In the genomic region with DNA sequence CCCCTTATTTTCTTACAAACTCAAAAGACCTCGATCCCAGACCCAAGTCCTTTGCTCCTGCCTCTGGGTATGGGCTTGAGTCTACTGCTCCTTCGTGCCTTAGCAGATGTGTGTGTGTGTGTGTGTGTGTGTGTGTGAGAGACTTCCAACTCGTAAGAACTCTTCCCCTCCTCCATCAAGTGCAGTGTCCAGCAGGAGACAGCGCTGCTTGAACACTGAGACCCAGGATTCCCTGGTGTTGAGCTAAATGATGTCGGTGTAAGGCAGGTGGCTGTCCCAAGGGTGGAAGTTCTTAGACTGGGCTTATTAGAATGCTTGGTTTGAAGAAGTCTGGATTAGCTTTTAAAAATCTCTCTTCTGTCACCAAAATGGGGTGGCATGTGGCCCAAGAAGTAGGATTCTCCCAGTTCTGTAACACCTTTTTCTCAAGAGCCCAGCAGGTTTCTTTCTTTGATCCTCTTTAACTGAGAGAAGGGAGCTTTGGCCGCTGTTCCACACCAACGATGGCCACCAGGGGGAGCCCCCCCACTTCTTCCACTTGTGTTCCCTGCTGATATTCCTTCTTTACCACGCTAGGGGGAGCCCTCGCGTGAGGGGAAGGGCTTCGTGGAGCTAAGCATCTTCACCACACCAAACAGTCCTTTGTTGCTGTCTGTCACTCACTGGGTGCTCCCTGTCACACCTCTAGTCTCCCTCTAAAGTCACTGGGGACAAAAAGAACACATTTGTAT, we compare ENCODE assay signal across 8 mouse cellular contexts. TPM values are rescaled to one million over a fixed set of nuclear protein-coding genes. Genes with fewer than 3 reads are reported as not detected.
DNase-seq lines count a peak whose midpoint lies in the region; ATAC-seq and TF ChIP-seq lines count a peak whose summit lies in the region.

No protein-coding gene starts in this region.

- DNase-seq in c-Kit-positive CD71-negative TER-119-negative erythroid progenitor cells, embryonic 14.5 days (ENCODE audit: low read depth), result peak; percentile 91
- peak; percentile 86 for DNase-seq in heart, postnatal 4 days
- peak; percentile 61 to 79 for DNase-seq in layer of hippocampus, adult 18-20 months (ENCODE audit: low spot score in 2 of 2)
- DNase-seq in lung, embryonic 14.5 days, result peak; percentile 94
- peak; percentile 69 for DNase-seq in ovary, postnatal 10 days (ENCODE audit: low spot score)
- DNase-seq in thymus, adult 2 months, result peak; percentile 85

- H3K27ac ChIP-seq in ES-Bruce4 (ENCODE audit: insufficient read depth, low read length), result no peak overlapping the region
- no peak overlapping the region for H3K27ac ChIP-seq in forebrain, embryonic 12.5 days
- no peak overlapping the region for H3K27ac ChIP-seq in lung, embryonic 14.5 days (ENCODE audit: low read depth)
- no peak overlapping the region for H3K27ac ChIP-seq in thymus, adult 2 months (ENCODE audit: control insufficient read depth, insufficient read depth, low read length)

- no peak for TF ChIP-seq POLR2A in ES-Bruce4 (IDR thresholded peaks at IDR 0.05; ENCODE audit: insufficient read depth, low read length)
- no peak for TF ChIP-seq POLR2A in thymus, adult 2 months (IDR thresholded peaks at IDR 0.05; ENCODE audit: control insufficient read depth, extremely low read depth, insufficient read depth, low read length, poor library complexity)

- no peak overlapping the region for H3K9ac ChIP-seq in ES-Bruce4 (ENCODE audit: low read depth, poor library complexity, severe bottlenecking)
- no peak overlapping the region for H3K9ac ChIP-seq in forebrain, embryonic 12.5 days
- no peak overlapping the region for H3K9ac ChIP-seq in lung, embryonic 14.5 days

- TF ChIP-seq EP300 in ES-Bruce4 (IDR thresholded peaks at IDR 0.05; ENCODE audit: insufficient read depth, low read depth, low read length), result no peak

- H3K4me1 ChIP-seq in ES-Bruce4 (ENCODE audit: control insufficient read depth, insufficient read depth, low read length), result no peaks in the 10 kb centered on the region
- H3K4me1 ChIP-seq in forebrain, embryonic 12.5 days, result peaks cover 2% of the 10 kb centered on the region; the same call in 1 of the 2 replicates
- peaks cover 13% of the 10 kb centered on the region for H3K4me1 ChIP-seq in lung, embryonic 14.5 days (ENCODE audit: insufficient read depth)
- peaks cover 15% of the 10 kb centered on the region for H3K4me1 ChIP-seq in thymus, adult 2 months (replicated peaks; ENCODE audit: control insufficient read depth, insufficient read depth, low read length)

- H3K9me3 ChIP-seq in ES-Bruce4 (replicated peaks; ENCODE audit: control insufficient read depth, insufficient read depth, low read length, poor library complexity, severe bottlenecking), result no peaks in the 10 kb centered on the region
- no peaks in the 10 kb centered on the region for H3K9me3 ChIP-seq in forebrain, embryonic 12.5 days
- no peaks in the 10 kb centered on the region for H3K9me3 ChIP-seq in lung, embryonic 14.5 days (ENCODE audit: low read depth, low read length)

- 27% methylated on average over 11 of the region's 11 CpGs for WGBS in forebrain, embryonic 12.5 days
- WGBS in lung, embryonic 14.5 days, result 21% methylated on average over 11 of the region's 11 CpGs
- 31% methylated on average over 11 of the region's 11 CpGs for WGBS in thymus, adult 2 months

- H3K27me3 ChIP-seq in ES-Bruce4 (ENCODE audit: control insufficient read depth, insufficient read depth, low read length, poor library complexity, severe bottlenecking), result no peaks in the 10 kb centered on the region
- H3K27me3 ChIP-seq in forebrain, embryonic 12.5 days, result 0 out of 2 replicates have a peak, but pooled peaks cover 5% of the 10 kb centered on the region
- no peaks in the 10 kb centered on the region for H3K27me3 ChIP-seq in lung, embryonic 14.5 days (ENCODE audit: insufficient read depth, low read length)
- H3K27me3 ChIP-seq in thymus, adult 2 months (ENCODE audit: control insufficient read depth, insufficient read depth, low read length), result no peaks in the 10 kb centered on the region

- peak; percentile 100 for TF ChIP-seq CTCF in ES-Bruce4 (IDR thresholded peaks at IDR 0.05; ENCODE audit: low read depth, low read length)
- TF ChIP-seq CTCF in lung, embryonic 14.5 days (IDR thresholded peaks at IDR 0.05; ENCODE audit: low read depth), result peak; percentile 100
- peak; percentile 99 for TF ChIP-seq CTCF in thymus, adult 2 months (IDR thresholded peaks at IDR 0.05; ENCODE audit: borderline replicate concordance, control insufficient read depth, extremely low read depth, insufficient read depth, low read length, poor library complexity)

- no peak overlapping the region for H3K4me2 ChIP-seq in forebrain, embryonic 12.5 days
- no peak overlapping the region for H3K4me2 ChIP-seq in lung, embryonic 14.5 days

- ATAC-seq in forebrain, embryonic 12.5 days (ENCODE audit: low FRiP score), result peak; percentile 83
- peak; percentile 63 for ATAC-seq in lung, embryonic 14.5 days (ENCODE audit: insufficient read depth)

- H3K36me3 ChIP-seq in ES-Bruce4 (ENCODE audit: control insufficient read depth, insufficient read depth, low read length, poor library complexity, severe bottlenecking), result no peaks in the 10 kb centered on the region
- no peaks in the 10 kb centered on the region for H3K36me3 ChIP-seq in forebrain, embryonic 12.5 days (replicated peaks)
- no peaks in the 10 kb centered on the region for H3K36me3 ChIP-seq in lung, embryonic 14.5 days (ENCODE audit: insufficient read depth)
- H3K36me3 ChIP-seq in thymus, adult 2 months (ENCODE audit: control insufficient read depth, insufficient read depth, low read length), result no peaks in the 10 kb centered on the region

- no peak overlapping the region for H3K4me3 ChIP-seq in ES-Bruce4 (ENCODE audit: low read depth, low read length)
- no peak overlapping the region for H3K4me3 ChIP-seq in forebrain, embryonic 12.5 days (replicated peaks)
- H3K4me3 ChIP-seq in lung, embryonic 14.5 days (ENCODE audit: low read depth, low read length), result no peak overlapping the region
- no peak overlapping the region for H3K4me3 ChIP-seq in thymus, adult 2 months (ENCODE audit: control insufficient read depth, insufficient read depth, low read length)

RNA-seq across cellular contexts. Expression of a gene that starts 17.0 kb away (rescaled TPM):
- polyA plus RNA-seq in ES-Bruce4 (2011; ENCODE audit: insufficient read depth, insufficient read length, low read depth, missing spikeins), result 1.2 TPM in 2 replicates
- polyA plus RNA-seq in forebrain, embryonic 12.5 days (2016; fragmentation: Nextera tagmentation; extraction: Ambion mirVana), result 0.95 and 1.3 TPM in 2 replicates
- 1 to 10 TPM; 1.5 to 1.8 TPM for total RNA-seq in heart, postnatal 4 days (2021)
- 1 to 10 TPM; 2.9 to 3.7 TPM for total RNA-seq in layer of hippocampus, adult 18-20 months (2021)
- 0.72 and 1.4 TPM in 2 replicates for polyA plus RNA-seq in lung, embryonic 14.5 days (2014; fragmentation: Nextera tagmentation; extraction: Ambion mirVana)
- polyA plus RNA-seq in thymus, adult 2 months (2012; rRNA removed), result 0.14 and 0.84 TPM in 2 replicates

RNA-seq across cellular contexts. Expression of a gene that starts 27.5 kb away (rescaled TPM):
- 125 and 130 TPM in 2 replicates for polyA plus RNA-seq in ES-Bruce4 (2011; ENCODE audit: insufficient read depth, insufficient read length, low read depth, missing spikeins)
- 61.8 and 62.7 TPM in 2 replicates for polyA plus RNA-seq in forebrain, embryonic 12.5 days (2016; fragmentation: Nextera tagmentation; extraction: Ambion mirVana)
- 10 to 100 TPM; 68.9 to 69.7 TPM for total RNA-seq in heart, postnatal 4 days (2021)
- total RNA-seq in layer of hippocampus, adult 18-20 months (2021), result 10 to 100 TPM; 46.2 to 47.4 TPM
- 80.5 and 80.6 TPM in 2 replicates for polyA plus RNA-seq in lung, embryonic 14.5 days (2014; fragmentation: Nextera tagmentation; extraction: Ambion mirVana)
- 20.4 and 30.4 TPM in 2 replicates for polyA plus RNA-seq in thymus, adult 2 months (2012; rRNA removed)

RNA-seq across cellular contexts. Expression of a gene that starts 36.8 kb away (rescaled TPM):
- polyA plus RNA-seq in ES-Bruce4 (2011; ENCODE audit: insufficient read depth, insufficient read length, low read depth, missing spikeins), result 7.9 and 10.4 TPM in 2 replicates
- 0.22 and 0.37 TPM in 2 replicates for polyA plus RNA-seq in forebrain, embryonic 12.5 days (2016; fragmentation: Nextera tagmentation; extraction: Ambion mirVana)
- total RNA-seq in heart, postnatal 4 days (2021), result not detected
- under 1 TPM; 0.79 to 0.99 TPM for total RNA-seq in layer of hippocampus, adult 18-20 months (2021)
- 0.14 and 0.15 TPM in 2 replicates for polyA plus RNA-seq in lung, embryonic 14.5 days (2014; fragmentation: Nextera tagmentation; extraction: Ambion mirVana)
- 0.13 and 0.20 TPM in 2 replicates for polyA plus RNA-seq in thymus, adult 2 months (2012; rRNA removed)

RNA-seq across cellular contexts. Expression of a gene that starts 36.8 kb away (rescaled TPM):
- polyA plus RNA-seq in ES-Bruce4 (2011; ENCODE audit: insufficient read depth, insufficient read length, low read depth, missing spikeins), result 7.4 and 7.6 TPM in 2 replicates
- 17.9 and 19.8 TPM in 2 replicates for polyA plus RNA-seq in forebrain, embryonic 12.5 days (2016; fragmentation: Nextera tagmentation; extraction: Ambion mirVana)
- 10 to 100 TPM; 21.6 TPM for total RNA-seq in heart, postnatal 4 days (2021)
- total RNA-seq in layer of hippocampus, adult 18-20 months (2021), result 1 to 10 TPM in 1 of 2 experiments, under 1 TPM in 1; 0.86 to 1.2 TPM
- 14.7 and 15.2 TPM in 2 replicates for polyA plus RNA-seq in lung, embryonic 14.5 days (2014; fragmentation: Nextera tagmentation; extraction: Ambion mirVana)
- 32.6 and 37.4 TPM in 2 replicates for polyA plus RNA-seq in thymus, adult 2 months (2012; rRNA removed)

RNA-seq across cellular contexts. Expression of a gene that starts 55.2 kb away (rescaled TPM):
- polyA plus RNA-seq in ES-Bruce4 (2011; ENCODE audit: insufficient read depth, insufficient read length, low read depth, missing spikeins), result not detected in 2 replicates
- 0.09 and 0.10 TPM in 2 replicates for polyA plus RNA-seq in forebrain, embryonic 12.5 days (2016; fragmentation: Nextera tagmentation; extraction: Ambion mirVana)
- 1 to 10 TPM; 2.2 to 2.3 TPM for total RNA-seq in heart, postnatal 4 days (2021)
- under 1 TPM; 0.28 to 0.30 TPM for total RNA-seq in layer of hippocampus, adult 18-20 months (2021)
- 0.14 TPM in 1 of 2 replicates, not detected in the other for polyA plus RNA-seq in lung, embryonic 14.5 days (2014; fragmentation: Nextera tagmentation; extraction: Ambion mirVana)
- 0.03 and 0.04 TPM in 2 replicates for polyA plus RNA-seq in thymus, adult 2 months (2012; rRNA removed)
